Mouse (Mus musculus) erythroblast, embryonic 14.5 days (primary cell): ENCODE measurements around the gene Wdr11. TPM values are rescaled to one million over a fixed set of nuclear protein-coding genes. Genes with fewer than 3 reads are reported as not detected.

Source experiments
- H3K27me3 ChIP-seq: 2 replicates; pipeline ENCODE4 v1.6.1; 2012; ENCODE audit warnings: inconsistent platforms; ENCODE audit not compliant: control insufficient read depth
- H3K36me3 ChIP-seq: 2 replicates; pipeline ENCODE4 v1.6.1; 2012; ENCODE audit warnings: mild to moderate bottlenecking, inconsistent platforms; ENCODE audit not compliant: control insufficient read depth
- H3K4me1 ChIP-seq: 2 replicates; pipeline ENCODE4 v1.6.1; 2012; ENCODE audit warnings: inconsistent platforms; ENCODE audit not compliant: control insufficient read depth
- H3K4me3 ChIP-seq: replicated peaks from 2 replicates; pipeline ENCODE3; 2012; ENCODE audit warnings: moderate library complexity, mild to moderate bottlenecking, inconsistent platforms
- H3K9me3 ChIP-seq: 2 replicates; pipeline ENCODE4 v1.6.1; 2012; ENCODE audit warnings: low read length, inconsistent platforms, mixed read lengths; ENCODE audit not compliant: control insufficient read depth
- GATA1 ChIP-seq: IDR thresholded peaks from 2 replicates; pipeline ENCODE4 v1.6.1; 2012; ENCODE audit warnings: low read length, inconsistent platforms, mixed read lengths
- TAL1 ChIP-seq: IDR thresholded peaks from 3 replicates; pipeline ENCODE4 v1.6.1; 2012; ENCODE audit warnings: low read length, inconsistent platforms, mixed read lengths
- polyA plus RNA-seq: library from polyadenylated mRNA; stranded (reverse); fragments of >175 nt; gene quantifications from 2 replicates; pipeline ENCODE4 v1.2.3, GENCODE M21; 2012

Gene Wdr11
- polyA plus RNA-seq, 1 experiment: 0.10 TPM

DNA sequence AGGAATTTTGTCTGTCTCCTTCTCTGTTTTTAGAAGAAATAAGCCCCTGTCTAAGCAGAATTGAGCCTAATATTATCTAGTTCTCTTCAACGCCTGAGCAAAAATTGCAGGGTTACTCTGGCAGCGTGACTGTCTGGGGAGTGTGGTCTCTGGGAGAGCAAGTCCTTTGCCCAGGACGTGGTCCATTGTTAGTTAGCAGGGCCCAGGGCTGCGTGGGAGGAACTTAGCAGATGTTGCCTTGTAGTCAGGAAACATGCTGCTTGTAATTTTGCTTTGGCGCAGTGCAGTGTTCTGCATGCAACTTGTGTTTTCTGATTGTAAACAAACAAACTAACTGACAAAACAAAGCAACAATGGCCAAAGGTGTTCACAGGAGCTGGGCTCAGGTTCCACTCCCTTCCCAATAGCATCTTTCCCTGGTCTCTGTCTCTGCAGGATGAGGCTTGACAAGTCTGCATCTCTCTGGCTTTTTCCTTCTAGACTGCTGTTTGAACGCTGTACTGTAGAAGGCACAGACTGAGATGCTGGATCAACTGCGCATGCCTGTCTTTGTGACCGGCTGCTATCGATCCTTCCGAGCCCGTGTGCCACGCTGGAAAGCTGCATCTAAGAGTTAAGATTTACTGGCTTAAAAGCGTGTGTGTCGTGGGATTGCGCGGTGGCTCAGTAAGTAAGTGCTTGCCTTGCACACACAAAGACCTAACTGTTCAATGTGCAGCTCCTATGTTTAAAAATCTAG, 70.6 kb downstream of the Wdr11 start:
- Histone ChIP-seq H3K4me1 (no peaks in the 10 kb centered on the region), H3K9me3 (no peaks in the 10 kb centered on the region), H3K36me3 (no peaks in the 10 kb centered on the region), H3K27me3 (no peaks in the 10 kb centered on the region), H3K4me3 (no peak overlapping the region)
- TF ChIP-seq TAL1 (no peak), GATA1 (no peak)

DNA sequence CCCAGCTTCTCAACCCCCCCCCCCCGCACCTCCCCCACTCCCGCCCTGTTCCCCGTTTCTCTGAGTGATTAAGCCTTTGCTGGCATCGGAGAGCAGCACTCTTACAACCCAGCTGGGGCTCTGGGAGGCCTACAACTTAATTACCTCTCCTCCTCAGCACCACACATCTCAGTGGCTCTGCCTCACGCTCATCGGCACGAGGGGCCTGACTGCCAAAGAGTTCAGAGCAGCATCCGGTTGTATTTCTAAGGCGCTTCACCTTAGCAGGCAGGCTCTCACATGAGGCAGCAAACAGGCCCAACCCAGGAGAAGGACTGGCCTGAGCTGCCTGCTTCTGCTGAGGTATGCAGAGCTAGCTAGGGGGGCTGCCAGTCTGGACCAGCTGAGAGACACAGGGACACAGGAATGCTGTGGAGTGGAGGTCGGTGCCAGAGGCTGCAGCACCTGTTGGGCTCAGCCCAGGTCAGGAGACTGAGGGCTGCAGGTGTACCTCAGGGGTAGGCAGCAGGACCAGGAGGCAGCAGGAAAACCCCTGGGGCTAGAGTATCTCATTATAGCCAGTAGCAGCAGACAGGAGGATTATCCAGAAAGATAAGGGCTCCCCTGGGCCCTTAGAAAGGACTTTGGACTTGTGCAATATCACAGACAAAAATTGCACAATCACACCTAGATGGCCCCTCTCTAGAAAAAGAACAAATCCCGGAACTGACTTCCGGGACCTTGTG, 72.3 kb downstream of the Wdr11 start:
- Histone ChIP-seq H3K4me1 (no peaks in the 10 kb centered on the region), H3K9me3 (no peaks in the 10 kb centered on the region), H3K4me3 (no peak overlapping the region), H3K27me3 (no peaks in the 10 kb centered on the region), H3K36me3 (no peaks in the 10 kb centered on the region)
- no peak for TF ChIP-seq GATA1
- no peak for TF ChIP-seq TAL1

DNA sequence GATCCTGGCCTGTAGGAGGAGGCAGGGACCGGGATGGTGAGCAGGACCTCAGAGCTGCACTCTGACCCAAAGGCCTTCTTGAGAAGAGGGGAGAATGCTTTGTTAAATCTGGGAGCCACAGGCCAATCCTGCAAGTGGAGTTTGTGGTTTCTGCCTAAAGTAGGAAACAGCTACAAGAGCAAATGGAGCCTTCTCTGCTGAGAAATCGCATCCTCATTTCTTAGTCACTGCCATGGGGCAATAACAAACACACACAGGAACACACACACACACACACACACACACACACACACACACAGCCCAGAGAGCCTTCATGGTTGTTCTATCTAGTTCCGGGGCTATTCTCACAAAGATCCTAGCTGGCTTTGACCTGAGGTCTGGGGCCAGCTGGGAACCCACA, 73.7 kb downstream of the Wdr11 start:
- TF ChIP-seq GATA1 (no peak), TAL1 (no peak)
- Histone ChIP-seq H3K9me3 (no peaks in the 10 kb centered on the region), H3K36me3 (no peaks in the 10 kb centered on the region), H3K27me3 (no peaks in the 10 kb centered on the region), H3K4me3 (no peak overlapping the region), H3K4me1 (no peaks in the 10 kb centered on the region)

- no peaks in the 10 kb centered on the region for H3K27me3 ChIP-seq
Observed at GRCm38 (mm10) chr7:129665921-129666320, 74.3 kb downstream of the Wdr11 start.

DNA sequence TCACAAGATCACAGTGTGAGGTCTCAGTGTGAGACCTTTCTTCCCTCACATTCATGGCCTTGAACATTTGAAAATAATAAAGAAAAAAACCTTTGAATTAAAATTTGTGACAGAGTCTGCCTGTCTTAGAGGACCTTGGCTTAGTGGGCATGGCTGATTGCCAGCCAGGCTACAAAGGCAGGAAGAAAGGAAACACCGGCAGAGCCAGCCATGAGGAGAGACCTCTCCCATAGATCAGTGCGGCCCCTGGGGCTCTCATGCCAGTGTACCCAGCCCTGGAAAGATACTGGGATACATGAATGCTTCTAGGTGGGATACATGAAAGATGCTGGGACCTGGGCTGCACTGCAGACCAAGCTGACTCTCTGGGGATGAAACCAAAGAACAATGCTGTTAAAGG, 74.9 kb downstream of the Wdr11 start:
- H3K9me3 ChIP-seq: no peaks in the 10 kb centered on the region
- H3K4me1 ChIP-seq: no peaks in the 10 kb centered on the region
- no peaks in the 10 kb centered on the region for H3K36me3 ChIP-seq
- no peak overlapping the region for H3K4me3 ChIP-seq
- TF ChIP-seq GATA1 (no peak), TAL1 (no peak)
- no peaks in the 10 kb centered on the region for H3K27me3 ChIP-seq

More at GRCm38 (mm10) chr7:129665921-129666320, 74.3 kb downstream of the Wdr11 start:
- Histone ChIP-seq H3K9me3 (no peaks in the 10 kb centered on the region), H3K4me3 (no peak overlapping the region), H3K36me3 (no peaks in the 10 kb centered on the region), H3K4me1 (no peaks in the 10 kb centered on the region)
- TF ChIP-seq TAL1 (no peak), GATA1 (no peak)

GRCm38 (mm10) chr7:129670280-129670679, 78.6 kb downstream of the Wdr11 start:
- Histone ChIP-seq H3K4me3 (no peak overlapping the region), H3K4me1 (no peaks in the 10 kb centered on the region), H3K27me3 (no peaks in the 10 kb centered on the region), H3K36me3 (no peaks in the 10 kb centered on the region), H3K9me3 (no peaks in the 10 kb centered on the region)
- no peak for TF ChIP-seq GATA1
- no peak for TF ChIP-seq TAL1

GRCm38 (mm10) chr7:129671675-129672651, 80.3 kb downstream of the Wdr11 start:
- Histone ChIP-seq H3K27me3 (no peaks in the 10 kb centered on the region), H3K4me1 (no peaks in the 10 kb centered on the region), H3K36me3 (no peaks in the 10 kb centered on the region), H3K4me3 (no peak overlapping the region), H3K9me3 (no peaks in the 10 kb centered on the region)
- TF ChIP-seq GATA1: no peak
- no peak for TF ChIP-seq TAL1

GRCm38 (mm10) chr7:129673776-129674175, 82.1 kb downstream of the Wdr11 start:
- no peaks in the 10 kb centered on the region for H3K27me3 ChIP-seq
- no peak overlapping the region for H3K4me3 ChIP-seq
- no peaks in the 10 kb centered on the region for H3K9me3 ChIP-seq
- H3K4me1 ChIP-seq: no peaks in the 10 kb centered on the region
- H3K36me3 ChIP-seq: no peaks in the 10 kb centered on the region
- TF ChIP-seq TAL1: no peak
- TF ChIP-seq GATA1: no peak
